Mouse (Mus musculus) heart, postnatal 10 days (tissue): ENCODE measurements at regions not wholly inside any gene's neighbourhood (a gene's known extent, or its start where the extent isn't known, plus 50 kb on each side); places are given as distances from the start of the nearest gene placed in this dataset.
A peak's percentile ranks its signal among the peaks of the same experiment; 100 is the strongest.
"Not testable (repeated sequence)": the region's sequence is repeated elsewhere in the genome, so short reads cannot be mapped to it uniquely, and the experiment has no call there.

Source experiments
- DNase-seq, 2 experiments: peaks; one replicate each; pipeline ENCODE4 v3.0.0; 2021
- intact Hi-C: fragments of 180-260 bp; cut with DNase I; formaldehyde crosslinking; loops from one replicate; pipeline ENCODE4 v1.15.1; 2025

GRCm38 (mm10) chr11:12589757-12590373 is 125.1 kb upstream of the Cobl start:
- intact Hi-C loops, result no loop called here
- no peak for DNase-seq

- DNase-seq, intact Hi-C loops: not testable (repeated sequence)
Measured at GRCm38 (mm10) chr11:12584851-12585680, 120.3 kb upstream of the Cobl start.

DNA sequence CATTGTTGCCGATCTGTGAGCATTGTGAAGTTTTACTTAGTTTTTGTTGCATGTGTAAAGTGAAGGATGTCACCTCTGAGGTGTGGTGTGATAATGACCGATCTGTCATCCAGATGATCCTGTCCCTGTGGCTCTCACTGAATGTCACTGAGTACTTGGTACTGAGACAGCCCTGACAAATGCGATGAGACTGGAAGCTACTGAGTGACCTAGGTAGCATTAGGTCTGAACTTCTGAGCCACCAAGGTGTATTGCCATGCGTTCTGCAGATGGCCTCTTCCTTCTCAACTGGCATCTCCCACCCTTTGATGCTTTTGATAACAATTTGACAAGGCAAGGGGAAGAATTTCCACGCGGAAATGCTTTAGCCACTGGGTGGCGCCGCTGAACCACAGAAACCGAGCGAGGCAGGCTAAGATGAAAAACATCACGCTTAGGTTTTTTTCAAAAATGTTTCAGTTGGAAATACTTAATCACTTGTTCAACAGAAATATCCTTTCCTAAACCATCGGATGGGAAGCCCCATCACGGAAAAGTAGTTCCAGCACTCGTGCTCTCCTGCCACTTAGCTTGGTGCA is 114.3 kb upstream of the Cobl start:
- intact Hi-C loops, result no loop called here
- peak in 1 of 2 experiments; percentile 29 for DNase-seq

DNA sequence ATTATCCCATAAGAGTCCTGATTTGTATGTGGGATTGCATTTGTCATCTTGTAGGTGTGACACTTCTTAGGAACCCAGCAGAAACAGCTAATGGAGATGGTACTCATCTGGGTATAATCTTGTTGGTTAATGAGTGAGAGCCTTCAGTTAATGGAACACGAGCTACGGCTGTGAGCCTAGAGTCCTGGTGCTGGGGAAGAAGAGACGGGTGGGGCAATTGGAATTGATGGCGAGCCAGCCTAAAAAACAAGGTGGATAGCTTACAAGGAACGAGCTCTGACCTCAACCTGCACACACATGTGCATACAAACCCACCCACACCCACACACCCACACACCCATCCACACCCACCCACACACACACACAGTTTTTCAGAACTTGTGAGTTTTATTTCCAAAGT is 94.9 kb upstream of the Cobl start:
- intact Hi-C loops, result loop anchor here (5.0 kb wide), 1 partner anchor 187 kb away; no protein-coding TSS in a partner anchor

DNA sequence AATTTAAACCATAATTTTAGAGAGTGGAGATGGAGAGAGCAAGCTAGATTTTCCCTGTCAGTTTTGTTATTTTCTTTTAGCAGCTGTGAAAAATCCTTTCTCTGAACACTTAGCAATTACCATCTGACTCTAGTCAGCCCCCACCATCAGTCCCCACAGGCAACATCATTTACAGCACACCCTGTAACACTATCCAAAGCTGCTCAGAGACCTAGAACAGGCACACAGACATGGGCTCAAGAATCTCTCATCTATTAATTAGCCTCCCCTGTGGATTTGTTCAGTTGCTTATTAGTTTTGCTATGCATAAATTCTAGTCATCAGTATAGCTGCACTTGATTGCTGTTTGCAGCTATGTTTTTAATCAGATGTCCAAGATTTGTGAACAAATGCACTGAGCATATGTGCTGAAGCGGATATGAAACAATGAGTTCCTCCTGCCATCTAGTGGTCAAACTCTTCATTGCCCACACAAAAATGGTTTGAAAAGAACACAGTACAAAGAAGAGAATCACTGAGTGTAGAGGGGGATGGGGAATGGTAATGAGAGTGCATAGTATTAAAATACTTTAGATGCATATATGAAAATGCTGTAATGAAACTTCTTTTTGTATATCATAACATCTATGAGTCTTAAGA is 94.4 kb upstream of the Cobl start:
- intact Hi-C loops, result loop anchor here (5.0 kb wide), 1 partner anchor 187 kb away; no protein-coding TSS in a partner anchor
- peak; percentile 34 to 47 for DNase-seq

More for the DNA sequence above, 94.9 kb upstream of the Cobl start:
- no peak for DNase-seq

- intact Hi-C loops, result loop anchor here (5.0 kb wide), 1 partner anchor 186 kb away; no protein-coding TSS in a partner anchor
- DNase-seq, result no peak
Measured at GRCm38 (mm10) chr11:12558176-12558575, 93.4 kb upstream of the Cobl start.

GRCm38 (mm10) chr11:12545771-12546170 is 81.0 kb upstream of the Cobl start:
- DNase-seq, result no peak
- intact Hi-C loops, result no loop called here

DNA sequence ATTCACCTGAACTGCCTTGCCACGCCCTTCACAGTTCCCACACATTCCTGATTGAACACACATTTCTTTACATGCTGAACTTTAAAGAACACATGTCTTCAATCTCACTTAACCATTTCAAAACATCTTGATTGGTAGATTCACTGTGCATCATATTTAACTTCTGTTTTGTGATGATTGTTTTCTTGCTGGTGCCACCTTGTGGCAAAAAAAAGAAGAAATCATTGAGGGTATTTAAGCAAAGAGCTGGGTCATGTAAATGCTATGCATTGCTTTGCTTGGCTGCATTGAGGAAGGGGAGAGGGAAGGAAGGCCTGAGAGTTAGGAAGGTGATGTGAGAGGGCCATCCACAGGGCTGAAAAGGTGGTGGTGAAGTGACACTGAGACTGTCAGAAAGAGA is 78.3 kb upstream of the Cobl start:
- peak in 1 of 2 experiments; percentile 14 for DNase-seq
- intact Hi-C loops, result loop anchor here (5.0 kb wide), 1 partner anchor 731 kb away; no protein-coding TSS in a partner anchor

- intact Hi-C loops, result loop anchor here (5.0 kb wide), 1 partner anchor 728 kb away; no protein-coding TSS in a partner anchor
- DNase-seq, result peak in 1 of 2 experiments; percentile 8
Measured at GRCm38 (mm10) chr11:12540333-12540870, 75.6 kb upstream of the Cobl start.

DNA sequence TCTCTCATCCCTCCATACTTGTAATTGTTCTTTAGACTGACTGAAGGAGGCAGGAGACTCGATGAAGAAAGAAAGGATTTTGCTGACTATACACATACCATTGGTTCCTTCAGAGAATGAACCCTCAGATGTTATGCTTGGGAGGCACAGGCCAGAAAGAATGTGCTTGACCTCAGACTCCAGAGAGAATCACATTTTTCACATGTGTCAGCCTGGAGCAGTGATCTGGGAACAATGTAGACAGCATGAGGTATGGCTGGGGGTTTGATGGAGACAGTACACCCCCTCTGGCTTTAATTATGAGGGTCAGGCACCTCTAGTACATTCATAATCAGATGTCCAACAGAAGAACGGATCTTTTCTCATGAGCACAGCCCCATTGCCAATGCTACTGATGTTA is 70.3 kb upstream of the Cobl start:
- intact Hi-C loops, result loop anchor here (10.0 kb wide), 1 partner anchor 510 kb away; no protein-coding TSS in a partner anchor
- no peak for DNase-seq

DNA sequence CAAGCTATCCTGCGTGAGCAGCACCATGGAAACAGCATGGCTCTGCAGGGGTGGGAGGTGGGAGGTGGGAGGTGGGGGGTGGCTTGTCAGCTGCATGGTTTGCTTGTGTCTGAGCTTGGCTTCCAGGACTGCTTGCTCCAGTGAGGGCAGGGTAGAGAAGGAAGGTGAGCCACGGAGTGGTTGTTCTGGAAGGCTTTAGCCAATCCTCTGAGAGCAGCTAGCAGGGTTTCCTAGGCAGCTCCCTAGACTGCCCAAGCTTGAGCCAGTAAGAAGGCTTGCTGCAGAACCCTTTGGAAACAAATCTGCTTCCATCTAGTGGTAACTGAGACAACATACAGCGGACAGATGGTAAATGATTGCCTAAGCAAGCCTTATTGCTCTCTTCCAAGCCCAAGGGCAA is 67.5 kb upstream of the Cobl start:
- DNase-seq, result peak; percentile 35 to 37
- intact Hi-C loops, result loop anchor here (2.0 to 10.0 kb wide), 6 partner anchors 70 to 710 kb away; partner anchors contain the start of gene Cobl

DNA sequence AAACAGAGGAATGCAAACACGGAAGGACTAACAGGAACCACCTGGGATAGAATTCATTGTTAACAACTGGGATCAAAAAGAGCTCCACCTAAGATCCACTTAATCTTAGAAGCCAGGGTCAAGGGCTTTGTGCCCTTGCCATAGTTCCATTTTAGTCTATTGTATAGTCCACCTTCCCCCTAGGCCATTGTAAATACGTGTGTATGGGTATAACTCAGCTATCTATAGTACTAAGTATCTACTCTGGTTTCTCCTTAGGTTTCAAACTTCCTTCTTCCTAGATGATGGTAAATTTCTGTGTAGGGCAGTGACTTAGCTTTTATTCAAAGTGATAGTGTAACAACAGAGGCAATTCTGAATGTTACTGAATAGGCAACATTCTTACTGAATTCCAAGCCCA is 57.3 kb upstream of the Cobl start:
- DNase-seq, intact Hi-C loops: not testable (repeated sequence)

- intact Hi-C loops, result no loop called here
- no peak for DNase-seq
Measured at GRCm38 (mm10) chr11:12521286-12521685, 56.5 kb upstream of the Cobl start.

DNA sequence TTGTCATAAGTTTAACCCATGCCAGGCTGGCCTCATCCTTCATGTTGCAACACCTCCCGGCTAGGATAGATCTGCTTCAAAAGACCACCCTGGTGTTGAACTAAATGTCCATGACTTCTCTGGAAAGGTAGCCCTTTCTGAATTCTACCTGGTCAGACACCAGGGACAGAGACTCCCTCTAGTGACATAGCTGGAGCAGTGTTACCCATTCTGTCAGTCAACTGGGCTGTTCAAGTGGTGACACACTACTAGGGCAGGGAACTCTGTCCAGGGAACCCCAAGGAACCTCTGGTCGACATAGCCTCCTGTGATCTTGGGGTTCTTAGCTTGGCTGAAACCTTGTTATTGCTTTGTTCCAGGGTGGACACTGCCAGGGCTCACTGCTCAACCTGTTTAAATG is 51.6 kb upstream of the Cobl start:
- intact Hi-C loops, result no loop called here
- DNase-seq, result no peak
